21 mouse cellular contexts compared by ENCODE assay signal in genomic region chr2:164081577-164081976, GRCm38 (mm10). TPM values are rescaled to one million over a fixed set of nuclear protein-coding genes. Genes with fewer than 3 reads are reported as not detected.
DNase-seq lines count a peak whose midpoint lies in the region; ATAC-seq lines count a peak whose summit lies in the region.
"Had no signal": no experiment of that assay in that cellular context is flagged by ENCODE, and none has a peak within 500 bp of the region (broad histone marks: within the 10 kb centered on the region; RNA-seq: fewer than 3 reads in every experiment).

No protein-coding gene starts in this region.

- DNase-seq in CD4-positive, CD25-positive, alpha-beta regulatory T cell, adult 2 months (ENCODE audit: low read depth, low spot score): peak; percentile 61
- peak; percentile 79 for DNase-seq in T-cell, adult 2 months (ENCODE audit: low spot score)
- DNase-seq in thymus, postnatal 0 days (ENCODE audit: low spot score): peak; percentile 67
- peak; percentile 62 for DNase-seq in thymus, postnatal 4 days
- no peak for DNase-seq in adrenal gland, postnatal 25 days
- no peak for DNase-seq in layer of hippocampus, adult 9-11 months
- DNase-seq: adrenal gland, adult 8-10 months; cerebellum, adult 11-12 months; cerebellum, adult 9-11 months; embryo, embryonic 11 days; kidney, adult 9 months; kidney, postnatal 10 days; liver, postnatal 0 days; lung, postnatal 36 days; right cerebral cortex, adult 18-20 months; spleen, adult 18-20 months had no signal

- no peak for ATAC-seq in CD4-positive, CD25-positive, alpha-beta regulatory T cell, adult 4 months
- ATAC-seq: forebrain, embryonic 15.5 days; intestine, postnatal 0 days; liver, embryonic 12.5 days; liver, postnatal 0 days; midbrain, embryonic 16.5 days had no signal

RNA-seq across cellular contexts. Expression of gene Tomm34, which starts 10.6 kb away (rescaled TPM):
- polyA plus RNA-seq in CD4-positive, CD25-positive, alpha-beta regulatory T cell, adult 4 months (2017; shearing (Covaris generic)): 100 to 1,000 TPM; 132 to 139 TPM
- polyA plus RNA-seq in thymus, postnatal 0 days (2015; fragmentation: Nextera tagmentation; extraction: Ambion mirVana): 80.0 and 80.8 TPM in 2 replicates
- total RNA-seq in adrenal gland, postnatal 25 days (2021): 44.3 and 46.8 TPM in 2 replicates

RNA-seq across cellular contexts. Expression of gene Stk4, which starts 11.5 kb away (rescaled TPM):
- 100 to 1,000 TPM; 158 to 175 TPM for polyA plus RNA-seq in CD4-positive, CD25-positive, alpha-beta regulatory T cell, adult 4 months (2017; shearing (Covaris generic))
- 67.8 and 68.4 TPM in 2 replicates for polyA plus RNA-seq in thymus, postnatal 0 days (2015; fragmentation: Nextera tagmentation; extraction: Ambion mirVana)
- total RNA-seq in adrenal gland, postnatal 25 days (2021): 34.7 and 42.5 TPM in 2 replicates

RNA-seq across cellular contexts. Expression of gene Pabpc1l, which starts 56.3 kb away (rescaled TPM):
- 1 to 10 TPM in 1 of 2 experiments, not detected in 1; 4.4 TPM for polyA plus RNA-seq in CD4-positive, CD25-positive, alpha-beta regulatory T cell, adult 4 months (2017; shearing (Covaris generic))
- 1.8 and 2.0 TPM in 2 replicates for polyA plus RNA-seq in thymus, postnatal 0 days (2015; fragmentation: Nextera tagmentation; extraction: Ambion mirVana)
- 0.48 and 2.2 TPM in 2 replicates for total RNA-seq in adrenal gland, postnatal 25 days (2021)

Comparison
In these comparisons a context has a peak if more than half of its experiments do, and no peak if none do; other contexts are left out.
1. DNase-seq: peak in CD4-positive, CD25-positive, alpha-beta regulatory T cell, adult 2 months (single experiment), T-cell, adult 2 months (single experiment), thymus, postnatal 0 days (single experiment) and thymus, postnatal 4 days (single experiment); none in adrenal gland, postnatal 25 days (single experiment) and layer of hippocampus, adult 9-11 months (single experiment).